Mouse (Mus musculus) heart, adult 2 months (tissue): Measurements from ENCODE around the gene Eif4a1.

Experiments used
- CTCF ChIP-seq: fragments of 200-600 bp; IDR thresholded peaks from 2 replicates; pipeline ENCODE4 v1.8.1; 2022; ENCODE audit warnings: antibody characterized with exemption, mild to moderate bottlenecking, moderate library complexity
- POLR2A ChIP-seq: fragments of 200-500 bp; IDR thresholded peaks from 2 replicates; pipeline ENCODE4 v1.6.1; 2011; ENCODE audit warnings: mild to moderate bottlenecking, low read depth, low read length, control low read depth; ENCODE audit not compliant: insufficient read depth

DNA sequence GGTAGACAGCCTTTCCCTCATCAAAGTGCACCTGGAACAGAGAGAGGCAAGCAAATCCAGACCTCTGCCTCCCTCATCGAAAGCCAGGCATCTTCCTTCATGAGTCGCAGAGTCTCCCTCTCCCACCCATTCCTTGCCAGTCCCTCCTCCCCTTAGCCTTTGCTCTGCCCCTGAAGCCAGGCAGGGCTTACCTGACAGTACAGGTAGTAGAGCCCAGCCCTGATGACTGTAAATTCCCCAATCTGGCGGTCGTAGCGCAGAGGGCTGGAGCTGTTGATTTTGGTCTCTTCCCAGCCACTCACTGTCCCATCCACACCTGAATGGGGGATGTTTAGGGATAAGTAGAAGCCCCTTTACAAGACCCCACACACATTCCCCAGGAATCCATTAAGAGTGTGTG is 14.8 kb upstream of the Eif4a1 start:
- no peak for TF ChIP-seq CTCF
- TF ChIP-seq POLR2A: no peak
